Mouse (Mus musculus): ENCODE data around the gene Arhgef15.

Arhgef15 gene

DNA sequence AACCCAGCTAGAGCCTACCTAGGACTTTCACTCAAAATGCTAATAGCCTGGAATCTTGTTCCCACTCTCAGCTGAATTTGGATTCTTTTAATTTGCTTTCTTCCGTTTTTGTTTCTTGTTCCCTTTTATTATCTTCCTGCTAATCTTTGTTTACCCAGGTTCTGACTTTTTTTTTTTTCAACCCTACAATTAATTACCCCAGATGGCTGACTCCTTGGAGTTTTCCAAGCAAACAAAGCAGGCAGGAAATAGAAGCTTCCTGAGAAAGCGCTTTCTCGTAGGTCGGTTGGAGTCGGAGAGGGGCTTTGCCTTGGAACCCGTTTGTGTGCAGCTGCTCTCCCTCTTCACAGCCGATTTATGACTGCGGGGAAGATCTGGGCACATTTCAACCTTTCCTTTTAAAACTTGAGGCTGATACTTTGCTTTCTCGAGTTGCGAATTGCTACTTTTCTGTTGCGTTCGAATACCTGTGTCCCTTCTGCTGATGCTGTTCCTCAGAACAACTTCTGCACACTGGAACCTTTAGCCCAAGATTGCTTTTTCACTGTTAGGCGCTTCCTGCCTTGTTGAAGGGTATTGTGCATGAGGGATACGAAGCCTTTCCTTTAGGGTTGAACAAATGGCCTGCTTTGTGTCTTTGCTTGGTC, 45.6 kb downstream of the Arhgef15 start:
- no peak for DNase-seq

DNA sequence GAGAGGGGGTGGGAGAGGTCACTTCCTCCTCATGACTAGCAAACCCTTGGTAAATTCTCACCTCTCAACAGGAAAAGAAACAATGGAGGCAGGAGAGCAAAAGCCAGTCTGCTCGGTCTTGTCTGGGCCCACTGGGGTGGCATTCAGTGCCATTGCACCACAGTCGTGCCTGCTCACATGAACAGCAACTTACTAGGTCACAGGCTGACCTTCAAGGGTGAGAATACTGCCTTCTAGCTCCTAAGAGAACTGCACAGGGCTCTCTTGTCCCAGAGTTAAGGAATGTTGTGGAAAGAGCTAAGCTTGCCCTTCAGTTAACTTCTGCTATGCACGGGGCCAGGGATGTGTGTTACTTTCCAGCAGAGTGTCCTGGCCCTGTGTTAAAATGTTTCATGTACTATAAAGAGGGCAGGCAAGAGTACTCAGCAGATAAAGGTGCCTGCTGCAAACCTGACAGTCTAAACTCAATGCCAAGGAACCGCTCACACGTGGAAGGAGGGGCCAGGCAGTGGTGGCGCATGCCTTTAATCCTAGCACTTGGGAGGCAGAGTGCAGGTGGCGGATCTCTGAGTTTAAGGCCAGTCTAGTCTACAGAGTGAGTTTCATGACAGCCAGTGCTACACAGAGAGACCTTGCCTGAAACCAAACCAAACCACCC, 48.3 kb downstream of the Arhgef15 start:
- DNase-seq = no peak

DNA sequence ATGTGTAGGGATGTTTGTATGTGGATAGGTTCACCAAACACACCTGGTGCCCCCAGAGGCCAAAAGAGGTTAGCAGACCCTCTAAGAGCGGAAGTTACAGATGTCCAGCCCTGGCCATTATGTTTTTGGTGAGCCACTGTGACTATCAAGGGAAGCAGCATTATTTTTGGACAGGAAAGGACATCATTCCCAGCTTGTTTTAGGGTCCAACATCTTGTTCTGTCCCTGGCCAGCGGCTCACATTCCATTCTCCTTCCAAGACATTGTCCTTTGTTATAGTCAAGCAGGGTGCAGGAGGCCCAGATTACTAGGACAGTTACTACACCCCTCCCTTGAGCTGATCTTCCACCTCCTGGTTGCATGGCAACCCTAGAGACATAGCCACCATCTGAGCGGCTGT, 50.0 kb downstream of the Arhgef15 start:
- DNase-seq = no peak

DNA sequence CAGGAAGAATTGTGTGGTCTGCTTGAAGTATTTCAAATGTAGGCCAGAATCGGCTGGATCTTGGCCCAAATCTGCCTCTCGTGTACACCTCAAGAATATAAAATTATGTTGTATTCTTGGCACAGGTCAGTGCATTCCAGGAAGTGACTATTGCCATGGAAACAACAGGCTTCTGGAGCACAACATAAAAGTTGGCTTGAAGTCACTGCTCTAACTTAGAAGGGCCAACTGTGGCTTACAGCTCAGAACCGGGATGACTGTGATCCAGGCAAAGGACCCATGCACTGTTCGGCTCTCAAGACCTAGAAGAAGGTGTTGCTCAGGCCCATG, 50.9 kb downstream of the Arhgef15 start:
- DNase-seq = no peak

DNA sequence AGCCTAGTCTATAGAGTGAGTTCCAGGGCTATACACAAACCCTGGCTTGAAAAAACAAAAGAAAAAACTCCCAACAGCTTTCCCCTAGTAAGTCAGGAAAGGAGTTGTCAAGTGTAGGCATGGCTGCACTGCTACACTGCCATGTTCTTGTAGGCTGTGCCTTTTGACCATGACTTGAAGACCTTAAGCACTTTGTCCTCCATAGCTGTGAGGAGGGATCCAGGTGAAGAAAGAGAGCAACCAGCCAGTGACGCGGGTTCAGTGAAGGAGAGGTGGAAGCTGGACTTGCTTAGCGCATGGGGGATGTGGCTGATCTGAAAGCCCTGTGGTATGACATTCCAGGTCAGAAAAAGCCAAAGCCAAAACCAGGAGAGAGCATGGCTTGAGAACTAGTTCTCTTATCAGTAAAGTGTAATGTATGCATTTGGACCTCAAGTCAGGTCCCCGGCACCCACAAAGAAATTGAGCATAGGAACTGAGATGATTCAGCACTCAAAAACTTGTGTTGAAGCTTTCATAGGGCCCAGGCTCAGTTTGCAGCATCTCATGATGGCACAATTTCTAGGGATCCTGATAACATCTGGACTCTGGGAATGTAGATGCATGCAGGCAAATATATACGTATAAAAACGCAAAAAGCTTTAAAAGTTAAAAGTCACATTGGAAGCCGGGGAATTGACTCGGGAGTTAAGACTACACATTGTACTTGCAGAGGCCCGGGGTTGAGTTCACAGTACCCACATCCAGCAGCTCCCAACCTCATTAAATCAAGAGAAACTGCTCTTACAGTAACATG, 51.4 kb downstream of the Arhgef15 start:
- no peak for DNase-seq

DNA sequence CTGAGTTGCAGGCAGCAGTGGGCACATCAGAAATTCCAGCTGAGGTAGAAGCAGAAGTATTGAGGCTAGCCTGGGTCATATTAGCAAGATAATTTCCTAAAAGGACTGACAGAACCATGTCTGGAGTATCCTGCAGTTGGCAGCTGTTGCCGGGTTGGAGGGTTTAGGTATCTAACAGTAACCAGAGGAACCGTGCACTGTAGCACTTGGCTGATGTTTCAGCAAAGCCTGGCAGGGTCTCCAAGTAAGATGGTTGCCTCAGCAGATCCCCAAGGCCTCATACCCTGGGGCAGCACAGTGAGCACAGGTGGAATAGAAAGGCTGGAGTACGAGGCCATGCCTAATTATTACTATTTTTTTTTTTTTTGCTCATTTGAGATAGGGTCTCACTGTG, 52.1 kb downstream of the Arhgef15 start:
- no peak for DNase-seq

DNA sequence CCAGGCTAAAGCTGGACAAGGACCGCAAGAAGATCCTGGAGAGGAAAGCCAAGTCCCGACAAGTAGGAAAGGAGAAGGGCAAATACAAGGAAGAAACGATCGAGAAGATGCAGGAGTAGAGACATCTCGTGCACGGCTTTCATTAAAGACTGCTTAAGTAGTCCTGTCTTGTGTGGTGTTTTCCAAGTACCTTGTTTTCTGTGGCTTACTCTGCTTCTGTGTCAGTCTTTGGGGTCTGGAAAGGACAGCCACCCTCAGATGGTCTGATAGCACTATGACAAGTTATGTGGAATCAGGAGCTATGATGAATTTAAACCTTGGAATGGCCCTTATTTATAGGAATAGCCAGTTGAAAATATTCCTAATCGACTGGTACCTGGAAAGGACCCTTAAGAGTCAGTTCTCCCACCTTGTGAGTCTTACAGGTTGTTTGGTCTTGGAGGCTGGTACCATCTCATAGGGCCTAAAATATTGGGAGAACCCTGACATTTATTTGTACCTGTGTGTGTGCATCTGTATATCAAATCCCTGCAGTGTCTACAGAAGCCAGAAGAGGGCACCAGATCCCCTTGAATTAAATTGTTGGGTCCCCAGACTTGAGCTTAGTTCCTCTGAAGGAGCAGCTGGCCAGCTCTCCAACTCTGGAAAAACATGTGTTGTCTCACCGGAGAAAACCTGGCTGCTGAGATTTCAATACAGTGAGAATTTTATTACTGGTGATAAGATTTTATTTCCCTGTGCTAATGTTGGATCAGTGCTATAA, 52.7 kb downstream of the Arhgef15 start:
- DNase-seq = peak; percentile 63

DNA sequence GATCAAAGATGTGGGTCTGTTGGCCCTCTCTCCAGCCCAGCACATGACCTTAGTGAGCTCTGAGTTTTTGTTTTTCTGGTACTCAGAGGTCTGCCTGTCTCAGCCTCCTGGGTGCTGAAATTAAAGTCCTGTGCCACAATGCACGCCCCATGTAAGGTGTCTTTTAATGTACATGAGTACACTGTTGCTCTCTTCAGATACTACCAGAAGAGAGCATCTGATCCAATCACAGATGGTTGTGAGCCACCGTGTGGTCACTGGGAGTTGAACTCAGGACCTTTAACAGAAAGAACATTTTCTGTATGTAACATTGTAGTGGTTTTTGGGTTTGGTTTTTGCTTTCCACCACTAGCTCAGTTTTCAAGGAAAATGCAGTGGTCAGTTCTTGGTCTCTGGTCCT, 53.5 kb downstream of the Arhgef15 start:
- no peak for DNase-seq

DNA sequence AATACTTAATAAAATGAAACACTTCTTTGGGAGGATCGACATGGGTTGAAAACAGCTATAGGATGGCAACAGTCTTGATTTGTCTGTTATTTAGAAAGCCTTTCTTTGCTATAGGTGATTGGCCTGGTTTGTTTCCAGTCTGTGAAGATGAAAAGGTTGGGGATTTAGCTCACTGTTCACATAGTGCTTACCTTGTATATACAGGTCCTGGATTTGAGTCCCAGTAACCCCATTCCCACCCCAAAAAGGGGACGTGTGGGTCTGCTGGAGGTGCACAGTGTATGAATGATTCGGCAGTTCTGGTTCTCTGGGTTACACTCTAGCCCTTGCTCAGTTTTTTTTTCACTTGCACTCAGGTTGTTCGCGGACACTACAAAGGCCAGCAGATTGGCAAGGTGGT, 54.5 kb downstream of the Arhgef15 start:
- DNase-seq = no peak

DNA sequence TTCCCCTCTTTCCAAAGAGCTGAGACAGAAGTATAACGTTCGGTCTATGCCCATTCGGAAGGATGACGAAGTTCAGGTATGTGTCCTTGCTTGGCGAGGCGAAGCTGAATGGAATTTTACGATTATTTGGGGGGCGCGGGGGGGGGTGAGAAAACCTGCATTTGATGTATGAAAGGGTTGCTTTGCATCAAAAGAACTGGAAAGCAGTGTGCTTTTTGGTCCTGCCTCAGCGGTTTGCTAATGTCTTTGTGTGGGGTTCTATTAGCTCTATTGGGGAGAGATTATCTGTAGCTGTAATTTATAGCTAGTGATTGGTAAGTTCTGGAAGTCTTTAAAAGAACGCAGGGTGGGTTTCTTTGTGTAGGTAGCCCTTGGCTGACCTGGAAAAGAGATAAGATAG, 54.9 kb downstream of the Arhgef15 start:
- no peak for DNase-seq

DNA sequence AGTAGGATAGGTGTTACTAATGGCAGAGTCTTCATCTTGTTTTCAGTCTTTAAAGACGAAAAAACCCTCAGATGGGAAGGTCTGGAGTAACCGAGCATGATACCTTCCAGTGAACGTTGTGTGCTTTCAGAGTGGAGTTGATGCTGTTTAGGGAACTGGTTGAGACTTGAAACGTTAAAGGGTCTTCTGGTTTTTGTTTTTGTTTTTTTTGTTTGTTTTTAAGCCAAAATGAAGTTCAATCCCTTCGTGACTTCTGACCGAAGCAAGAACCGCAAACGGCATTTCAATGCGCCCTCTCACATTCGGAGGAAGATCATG, 55.3 kb downstream of the Arhgef15 start:
- no peak for DNase-seq

DNA sequence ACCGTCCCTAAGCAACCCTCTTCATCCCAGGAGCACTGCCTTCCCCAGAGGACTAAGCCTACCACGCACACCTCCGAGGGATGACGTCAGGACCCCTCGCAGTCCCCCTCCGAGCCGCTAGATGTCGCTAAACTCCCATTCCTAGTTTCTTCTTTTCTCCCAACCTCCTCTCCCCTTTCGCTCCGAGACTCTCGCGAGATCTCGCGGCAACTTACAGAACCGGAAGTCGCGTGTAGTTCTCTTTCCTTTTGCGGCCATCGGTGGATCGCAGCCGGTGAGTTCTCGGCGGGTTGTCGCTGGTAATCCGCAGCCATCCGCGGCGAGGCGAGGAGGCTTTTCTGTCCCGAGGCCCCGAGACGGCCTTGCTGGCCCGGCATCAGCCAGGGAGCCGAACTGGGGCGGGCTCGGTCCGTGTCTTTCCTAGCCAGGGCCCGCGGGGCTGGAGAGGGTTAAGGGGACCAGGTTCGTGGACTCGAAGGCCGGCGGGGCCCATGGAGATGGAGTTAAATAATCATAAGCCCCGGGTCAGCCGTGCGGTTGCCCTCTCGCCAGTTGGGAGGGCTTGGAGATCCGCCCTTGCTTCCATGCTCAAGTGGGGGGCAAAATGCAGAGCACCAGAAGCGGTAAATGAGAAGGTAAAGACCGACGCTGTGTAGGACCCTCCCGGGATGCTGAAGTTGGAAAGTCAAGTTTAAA, 55.8 kb downstream of the Arhgef15 start, which contains the start of gene Rpl26:
TSS of gene Rpl26 (plus strand) at position 233 of the 696 bp plus-strand sequence.
- DNase-seq = peak; percentile 98

DNA sequence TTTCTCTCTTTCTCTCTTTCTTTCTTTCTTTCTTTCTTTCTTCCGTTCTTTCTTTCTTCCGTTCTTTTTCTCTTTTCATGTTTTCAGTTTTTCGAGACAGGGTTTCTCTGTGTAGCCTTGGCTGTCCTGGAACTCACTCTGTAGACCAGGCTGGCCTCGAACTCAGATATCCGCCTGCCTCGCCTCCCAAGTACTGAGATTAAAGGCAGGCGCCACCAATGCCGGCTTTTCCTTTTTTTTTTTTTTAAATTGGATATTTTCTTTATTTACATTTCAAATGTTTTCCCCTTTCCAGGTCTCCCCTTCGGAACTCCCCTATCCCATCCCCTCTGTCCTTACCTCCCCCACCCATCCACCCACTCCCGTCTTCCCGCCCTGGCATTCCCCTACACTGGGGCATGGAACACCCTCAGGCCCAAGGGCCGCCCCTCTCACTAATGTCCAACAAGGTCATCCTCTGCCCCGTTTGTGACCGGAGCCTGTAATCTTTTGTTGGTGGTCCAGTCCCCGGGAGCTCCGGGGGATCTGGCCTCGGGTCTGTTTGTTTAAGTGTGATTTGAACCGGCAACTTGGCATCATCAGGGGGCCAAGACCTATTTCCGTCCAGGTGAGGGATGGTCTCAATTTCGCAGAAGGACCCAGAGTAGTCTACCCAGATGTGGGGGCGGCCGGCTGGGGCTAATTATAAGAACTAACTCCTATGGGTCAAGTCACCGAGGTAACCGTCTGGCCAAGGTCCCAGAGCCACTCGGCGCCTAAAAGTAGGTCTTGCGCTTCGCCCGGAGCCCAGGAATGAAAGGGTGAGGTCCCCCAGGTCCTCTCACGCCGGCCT, 56.5 kb downstream of the Arhgef15 start:
- DNase-seq = no peak

DNA sequence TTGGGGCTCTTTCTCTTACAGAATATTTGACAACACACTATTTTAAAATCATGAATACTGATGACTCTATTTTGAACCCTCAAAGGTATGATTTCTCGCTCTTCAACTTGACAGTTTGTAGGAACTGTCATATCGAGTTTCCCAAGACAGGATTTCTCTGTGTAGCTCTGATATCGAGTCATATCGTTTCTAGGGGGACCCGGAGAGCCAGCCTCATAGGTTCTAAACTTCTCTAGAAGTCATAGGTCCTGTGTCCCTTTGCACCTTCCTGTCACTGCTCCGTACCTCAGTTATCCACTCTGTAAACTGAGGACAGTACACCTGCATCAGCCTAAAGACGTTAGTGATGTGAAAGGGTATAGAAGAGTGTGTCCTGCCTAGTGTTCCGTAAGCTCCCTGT, 57.5 kb downstream of the Arhgef15 start:
- DNase-seq = no peak

DNA sequence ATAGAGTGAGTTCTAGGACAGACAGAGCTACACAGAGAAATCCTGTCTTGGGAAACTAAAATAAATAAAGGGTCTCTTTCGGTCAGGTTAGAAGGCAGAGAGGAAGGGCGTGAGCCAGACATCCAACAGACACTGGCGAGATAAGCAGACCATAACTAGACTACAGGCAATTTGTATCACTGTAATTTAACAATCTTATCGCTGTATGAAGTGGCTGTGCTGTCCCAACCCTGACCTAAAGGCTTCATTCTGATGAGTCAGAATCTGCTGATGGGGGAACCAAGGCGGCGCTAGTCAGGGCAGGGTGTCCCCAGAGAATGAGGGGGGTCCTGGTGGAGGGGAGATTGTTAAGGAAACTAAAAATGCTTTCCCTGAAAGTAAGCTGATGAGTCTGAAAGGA, 58.5 kb downstream of the Arhgef15 start:
- no peak for DNase-seq

DNA sequence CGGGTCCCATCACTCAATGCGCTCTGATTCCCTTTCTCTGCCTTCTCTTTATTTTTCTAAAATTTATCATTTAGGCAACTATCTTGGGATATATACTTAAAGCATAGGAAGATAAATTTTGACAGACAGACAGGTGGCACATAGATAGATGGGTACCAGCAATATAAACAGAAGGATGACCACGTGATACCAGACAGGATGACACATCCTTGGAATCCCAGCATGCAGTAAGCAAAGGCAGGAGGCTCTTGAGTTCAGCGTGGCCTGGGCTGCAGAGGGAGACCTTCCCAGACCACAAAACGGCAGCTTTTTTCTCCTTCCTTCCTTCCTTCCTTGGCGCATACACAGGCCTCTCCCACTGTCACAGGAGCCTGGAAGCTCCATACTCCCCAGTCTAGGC, 59.4 kb downstream of the Arhgef15 start:
- no peak for DNase-seq

DNA sequence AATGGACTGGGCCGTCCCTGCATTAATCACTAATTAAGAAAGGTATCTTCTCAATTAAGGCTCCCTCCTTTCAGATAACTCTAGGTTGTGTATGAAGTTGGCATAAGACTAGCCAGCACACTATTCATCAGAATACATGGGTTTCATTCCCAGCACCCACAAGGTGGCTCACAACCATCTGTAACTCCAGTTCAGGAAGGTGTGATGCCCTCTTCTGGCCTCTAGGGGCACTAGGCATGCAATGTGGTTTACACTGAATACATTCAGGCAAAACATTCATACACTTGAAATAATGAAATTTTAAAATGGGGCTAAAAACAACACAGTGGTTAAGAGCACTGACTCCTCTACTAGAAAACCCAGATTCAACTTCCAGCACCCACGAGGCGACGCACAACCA, 60.2 kb downstream of the Arhgef15 start:
- DNase-seq = no peak

DNA sequence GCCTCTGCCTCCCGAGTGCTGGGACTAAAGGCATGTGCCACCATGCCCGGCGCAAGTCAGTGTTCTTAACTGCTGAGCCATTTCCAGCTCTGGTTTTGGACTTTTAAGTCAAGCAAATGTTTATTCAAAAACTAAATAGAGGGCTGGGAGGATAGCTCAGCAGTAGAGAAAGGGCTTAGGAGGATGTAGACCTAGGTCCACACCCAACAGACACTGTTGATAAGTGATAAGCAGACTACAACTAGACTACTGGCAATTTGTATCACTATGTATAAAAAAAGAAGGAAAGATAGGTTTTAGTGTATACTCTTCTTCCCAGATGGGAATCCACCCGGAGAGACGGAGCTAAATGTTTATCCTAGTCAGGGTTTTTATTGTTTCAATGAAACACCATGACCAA, 61.0 kb downstream of the Arhgef15 start:
- no peak for DNase-seq

DNA sequence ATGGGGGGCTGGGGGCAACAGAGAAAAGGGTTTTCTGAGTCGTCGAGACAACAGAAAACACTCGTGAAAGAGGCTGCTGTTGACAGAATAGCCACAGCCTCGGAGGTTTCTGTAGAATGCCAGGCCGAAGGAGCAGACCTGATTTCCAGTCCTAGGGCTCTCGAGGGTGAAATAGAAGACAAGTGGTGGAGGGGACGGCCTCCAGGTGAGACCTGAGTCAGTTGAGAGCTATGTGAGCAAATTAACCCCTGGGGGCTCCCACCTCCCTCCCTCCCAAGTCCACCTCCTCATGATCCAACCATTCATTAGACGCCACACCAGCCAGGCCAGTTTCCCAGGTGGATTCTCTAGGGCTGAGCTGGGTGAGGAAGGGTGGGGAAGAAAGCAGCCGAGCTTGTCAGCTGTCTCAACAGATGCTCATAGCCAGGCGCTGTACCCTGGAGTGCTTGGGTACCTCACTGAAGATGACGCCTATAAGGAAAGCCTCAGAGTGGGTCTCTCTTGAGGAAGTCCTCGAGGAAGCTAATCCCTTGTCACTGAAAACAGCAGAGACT, 63.3 kb downstream of the Arhgef15 start:
- no peak for DNase-seq

All from cerebellum, adult 11 months (tissue).